Mouse (Mus musculus): ENCODE measurements around the gene Tenm4.

The Tenm4 gene

GRCm38 (mm10) chr7:96832551-96832950 is 661.5 kb downstream of the Tenm4 start:
- peak; percentile 2 for DNase-seq (ENCODE audit: extremely low read depth, low read depth, low spot score)

- no peak for DNase-seq (ENCODE audit: extremely low read depth, low read depth, low spot score)
These were observed 662.0 kb downstream of the Tenm4 start for GRCm38 (mm10) chr7:96833012-96833411.

- no peak for DNase-seq (ENCODE audit: extremely low read depth, low read depth, low spot score)
These were observed 663.7 kb downstream of the Tenm4 start for GRCm38 (mm10) chr7:96834681-96835289.

- no peak for DNase-seq (ENCODE audit: extremely low read depth, low read depth, low spot score)
These were observed 664.3 kb downstream of the Tenm4 start for GRCm38 (mm10) chr7:96835313-96835712.

GRCm38 (mm10) chr7:96838271-96838841 is 667.3 kb downstream of the Tenm4 start:
- DNase-seq (ENCODE audit: extremely low read depth, low read depth, low spot score) = no peak

DNA sequence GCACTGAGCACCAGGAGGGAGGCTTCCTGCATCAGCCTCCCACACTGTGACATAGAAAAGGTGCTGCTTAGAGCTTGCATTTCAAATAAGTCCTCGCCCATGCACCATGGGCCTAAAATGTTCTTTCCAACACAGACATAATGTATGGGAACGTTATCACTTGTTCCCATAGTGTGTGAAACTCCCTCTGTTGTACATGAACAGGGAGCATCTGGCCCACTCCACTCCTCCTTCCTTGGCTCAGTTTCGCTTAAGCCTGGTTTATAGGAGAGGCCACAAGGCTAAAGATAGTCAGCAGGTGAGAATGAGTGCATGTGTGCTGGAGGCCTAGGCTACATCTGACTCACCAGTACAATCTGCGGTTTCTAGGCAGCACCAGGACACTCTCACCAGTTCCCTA is 667.9 kb downstream of the Tenm4 start:
- DNase-seq (ENCODE audit: extremely low read depth, low read depth, low spot score) = no peak

DNA sequence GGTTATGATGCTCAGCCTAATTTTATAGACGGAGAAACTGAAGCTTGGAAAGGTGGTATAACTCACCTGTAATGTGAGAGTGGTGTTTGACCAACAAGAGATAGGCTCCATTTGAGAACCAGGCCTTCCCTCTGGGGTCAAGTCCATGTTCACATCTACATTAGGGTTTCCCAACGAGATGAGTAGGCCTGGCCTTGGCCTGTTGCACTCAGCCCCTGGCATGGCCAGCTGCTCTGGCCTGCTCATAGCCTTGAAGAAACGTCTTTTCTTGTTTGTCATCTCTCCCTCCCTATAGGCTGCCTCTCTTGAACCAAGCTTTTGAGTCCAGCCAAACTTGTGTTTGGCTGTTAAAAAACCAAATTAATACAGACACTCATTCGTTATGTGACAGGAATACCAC is 668.5 kb downstream of the Tenm4 start:
- DNase-seq (ENCODE audit: extremely low read depth, low read depth, low spot score) = no peak

- no peak for DNase-seq (ENCODE audit: extremely low read depth, low read depth, low spot score)
These were observed 671.6 kb downstream of the Tenm4 start for GRCm38 (mm10) chr7:96842477-96843255.

GRCm38 (mm10) chr7:96844104-96844894 is 673.3 kb downstream of the Tenm4 start:
- no peak for DNase-seq (ENCODE audit: extremely low read depth, low read depth, low spot score)

GRCm38 (mm10) chr7:96852781-96853180 is 681.7 kb downstream of the Tenm4 start:
- no peak for DNase-seq (ENCODE audit: extremely low read depth, low read depth, low spot score)

DNA sequence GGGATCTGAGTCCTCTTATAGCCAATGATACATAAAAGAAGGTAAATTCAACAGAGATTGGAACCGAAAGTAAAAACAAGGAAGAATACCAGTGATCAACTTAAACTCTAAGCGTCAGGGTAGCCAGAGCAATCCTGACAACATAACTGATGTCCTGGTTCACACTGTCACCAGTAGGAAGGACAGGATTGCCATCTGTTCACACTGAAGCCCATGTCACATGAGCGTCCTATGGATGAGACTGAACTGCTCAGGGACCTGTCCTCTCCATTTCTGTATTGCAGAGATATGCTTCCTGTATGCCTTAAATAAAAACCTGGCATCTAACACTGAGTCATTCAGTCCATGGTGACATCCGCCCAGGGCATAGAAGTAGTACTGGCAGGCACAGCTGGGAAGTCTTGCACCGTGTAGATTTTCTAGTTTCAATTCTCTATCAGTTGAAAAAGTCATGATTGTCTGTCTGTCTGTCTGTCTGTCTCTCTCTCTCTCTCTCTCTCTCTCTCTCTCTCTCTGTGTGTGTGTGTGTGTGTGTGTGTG is 684.9 kb downstream of the Tenm4 start:
- no peak for DNase-seq (ENCODE audit: extremely low read depth, low read depth, low spot score)

- no peak for DNase-seq (ENCODE audit: extremely low read depth, low read depth, low spot score)
These were observed 685.5 kb downstream of the Tenm4 start for GRCm38 (mm10) chr7:96856518-96856917.

DNA sequence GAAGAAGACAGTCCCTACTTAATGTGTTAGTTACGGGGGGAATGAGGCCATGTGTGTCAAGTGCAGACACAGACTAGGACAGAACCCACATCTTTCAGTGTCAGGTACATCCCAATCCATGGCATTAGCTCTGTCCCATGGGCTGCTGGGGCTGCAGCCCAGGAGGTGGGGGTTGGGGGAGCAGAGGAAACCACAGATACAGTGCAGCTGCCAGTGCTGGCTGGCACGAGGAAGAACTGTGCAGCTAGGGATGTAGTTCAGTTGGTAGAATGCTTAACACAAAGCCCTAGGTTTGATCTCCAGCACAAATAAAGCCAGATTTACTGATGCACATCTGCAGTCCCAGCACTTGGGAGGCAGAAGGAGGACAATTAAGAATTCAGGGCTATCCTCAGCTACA is 688.0 kb downstream of the Tenm4 start:
- no peak for DNase-seq (ENCODE audit: extremely low read depth, low read depth, low spot score)

DNA sequence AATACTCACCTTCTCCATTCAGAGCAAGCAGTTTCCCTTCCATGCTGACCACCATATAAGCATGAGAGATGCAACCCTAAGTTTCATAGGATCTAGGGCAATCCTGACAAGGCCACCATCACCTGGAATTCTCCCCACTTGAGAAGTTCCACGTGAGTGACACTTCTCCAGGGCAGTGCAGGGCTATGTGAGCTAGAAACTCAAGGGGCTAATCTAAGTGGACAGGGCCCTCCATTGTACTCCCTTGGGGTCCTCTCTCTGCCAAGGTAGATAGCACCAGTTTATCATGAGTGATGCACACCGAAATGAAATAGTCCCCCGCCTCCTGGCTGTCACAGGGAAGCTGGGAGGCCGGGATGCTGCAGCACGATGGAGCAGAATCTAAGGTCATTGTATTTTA is 688.6 kb downstream of the Tenm4 start:
- no peak for DNase-seq (ENCODE audit: extremely low read depth, low read depth, low spot score)

- DNase-seq (ENCODE audit: extremely low read depth, low read depth, low spot score) = no peak
These were observed 689.6 kb downstream of the Tenm4 start for GRCm38 (mm10) chr7:96860650-96861049.

DNA sequence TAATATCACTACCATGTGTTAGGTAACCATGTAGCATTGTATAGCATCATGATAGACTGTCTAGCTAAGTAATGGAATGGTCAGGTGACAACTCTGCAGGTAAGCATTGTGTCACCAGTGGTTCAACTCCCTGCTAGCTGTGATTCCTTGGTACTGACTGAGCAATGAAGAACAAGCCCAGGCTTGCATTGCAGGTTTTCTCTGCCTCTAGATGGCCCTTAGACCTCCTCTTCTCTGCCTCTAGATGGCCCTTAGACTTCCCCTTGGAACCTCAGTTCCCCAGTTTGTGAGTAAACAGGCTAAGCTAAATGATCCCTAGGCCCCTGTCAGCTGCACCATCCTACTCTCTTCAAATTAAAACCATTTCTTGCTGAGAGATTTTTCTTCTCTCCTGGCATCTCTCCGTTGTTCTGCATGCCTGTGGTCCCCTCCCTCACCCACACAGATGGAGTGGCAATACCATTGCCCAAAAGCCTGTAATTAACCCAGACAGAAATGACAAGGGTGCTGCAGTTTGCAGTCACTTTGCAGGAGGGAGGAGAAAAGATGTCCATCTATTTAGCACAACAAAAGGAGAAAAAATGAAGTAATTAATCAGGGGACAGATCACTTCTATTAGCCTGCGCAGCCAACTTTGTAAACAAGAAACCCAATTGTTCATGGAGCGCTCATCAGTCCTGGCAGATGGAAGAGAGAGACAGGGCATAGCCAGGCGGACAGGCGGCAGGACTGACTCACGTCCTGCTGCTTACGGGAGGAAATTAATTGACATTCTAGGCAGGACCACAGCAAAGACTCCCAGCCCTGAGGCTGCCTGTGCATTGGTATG is 694.1 kb downstream of the Tenm4 start:
- DNase-seq (ENCODE audit: extremely low read depth, low read depth, low spot score) = no peak

DNA sequence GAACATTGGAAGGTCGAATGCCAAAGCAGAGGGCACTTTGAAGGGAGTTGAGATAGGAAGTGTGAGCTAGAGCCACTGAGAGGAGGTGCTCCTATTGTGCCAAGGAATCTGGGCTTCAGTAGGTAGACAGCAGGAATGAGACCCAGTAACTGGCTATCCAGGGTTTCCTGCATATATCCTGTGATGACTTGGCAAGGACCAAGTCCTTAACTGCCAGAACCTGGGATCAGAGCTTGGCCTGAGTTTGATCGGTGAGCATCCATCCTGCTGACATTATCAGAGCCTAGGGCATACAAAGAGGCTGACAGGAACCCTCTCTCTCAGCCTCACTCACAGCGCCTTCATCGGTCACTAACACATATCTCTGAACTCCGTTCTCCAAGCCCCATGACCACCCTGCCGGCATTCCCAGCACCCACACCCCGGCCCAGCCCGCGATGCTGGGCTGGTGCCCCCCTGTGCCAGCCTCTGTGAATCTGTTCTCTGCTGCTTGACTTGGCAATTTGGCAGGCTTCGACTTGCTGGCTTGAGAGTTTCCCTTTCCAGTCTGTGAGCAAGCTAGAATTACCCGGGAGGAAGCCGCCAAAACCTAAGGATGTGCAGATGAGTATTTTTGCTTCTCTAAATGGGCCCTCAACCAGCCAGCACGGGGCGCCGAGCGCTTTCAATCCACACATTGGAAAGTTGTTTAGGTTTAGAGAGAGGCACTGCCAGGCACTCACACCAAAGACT is 698.2 kb downstream of the Tenm4 start:
- DNase-seq (ENCODE audit: extremely low read depth, low read depth, low spot score) = no peak

DNA sequence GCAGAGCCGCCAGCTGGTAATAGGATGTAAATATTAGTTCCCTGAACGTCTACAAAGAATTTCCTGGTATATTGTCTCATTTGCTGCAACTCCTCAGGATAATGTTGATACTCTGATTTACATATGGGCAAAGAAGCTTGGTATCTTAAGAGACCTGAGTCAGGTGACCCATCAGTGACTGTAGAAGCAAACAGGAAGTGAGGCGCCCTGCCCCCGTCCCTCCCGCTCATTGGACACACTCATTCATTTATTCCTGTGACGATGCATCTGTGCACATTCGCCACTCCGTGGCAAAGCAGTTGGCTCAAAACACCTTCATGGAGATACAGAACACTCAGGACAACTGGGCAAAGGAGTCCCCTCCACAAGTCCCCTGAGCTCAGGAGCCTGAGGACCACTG is 699.4 kb downstream of the Tenm4 start:
- DNase-seq (ENCODE audit: extremely low read depth, low read depth, low spot score) = no peak

- no peak for DNase-seq (ENCODE audit: extremely low read depth, low read depth, low spot score)
These were observed 700.0 kb downstream of the Tenm4 start for GRCm38 (mm10) chr7:96871031-96871430.

Measured in fat pad, adult 2 months (tissue).